Mouse (Mus musculus) lung, postnatal 25 days (tissue): ENCODE results near the gene Ubc.
"Not testable (repeated sequence)": the region's sequence is repeated elsewhere in the genome, so short reads cannot be mapped to it uniquely, and the experiment has no call there.

Experiments used
- DNase-seq: peaks from one replicate; pipeline ENCODE4 v3.0.0; 2022; ENCODE audit warnings: low spot score

The Ubc gene

GRCm38 (mm10) chr5:125389579-125390441, at the start of gene Ubc:
Gene Ubc, minus strand, starts transcription at chr5:125390202.
- peak; percentile 94 for DNase-seq

- DNase-seq: not testable (repeated sequence)
These were observed 44.3 kb upstream of the Ubc start for GRCm38 (mm10) chr5:125434347-125434746.

GRCm38 (mm10) chr5:125433793-125434337, 43.9 kb upstream of the Ubc start, which contains the start of gene Dhx37:
Gene Dhx37, minus strand, starts transcription at chr5:125434121.
- peak; percentile 95 for DNase-seq

GRCm38 (mm10) chr5:125432324-125432723, 42.3 kb upstream of the Ubc start:
- not testable (repeated sequence) for DNase-seq

GRCm38 (mm10) chr5:125426343-125426742, 36.3 kb upstream of the Ubc start:
- DNase-seq: no peak

- no peak for DNase-seq
These were observed 35.8 kb upstream of the Ubc start for GRCm38 (mm10) chr5:125425698-125426276.

- DNase-seq: no peak
These were observed 29.1 kb upstream of the Ubc start for GRCm38 (mm10) chr5:125419124-125419523.

GRCm38 (mm10) chr5:125418636-125419035, 28.6 kb upstream of the Ubc start:
- no peak for DNase-seq

GRCm38 (mm10) chr5:125416183-125416582, 26.2 kb upstream of the Ubc start:
- DNase-seq: no peak

- DNase-seq: no peak
These were observed 23.8 kb upstream of the Ubc start for GRCm38 (mm10) chr5:125413763-125414162.

GRCm38 (mm10) chr5:125412536-125412935, 22.5 kb upstream of the Ubc start:
- not testable (repeated sequence) for DNase-seq

GRCm38 (mm10) chr5:125411972-125412530, 22.0 kb upstream of the Ubc start:
- DNase-seq: peak; percentile 52

GRCm38 (mm10) chr5:125409348-125410090, 19.5 kb upstream of the Ubc start:
- no peak for DNase-seq

GRCm38 (mm10) chr5:125408842-125409241, 18.8 kb upstream of the Ubc start:
- DNase-seq: peak; percentile 85

- no peak for DNase-seq
These were observed 18.0 kb upstream of the Ubc start for GRCm38 (mm10) chr5:125407910-125408575.

GRCm38 (mm10) chr5:125407020-125407830, 17.2 kb upstream of the Ubc start:
- DNase-seq: no peak

GRCm38 (mm10) chr5:125406322-125407016, 16.5 kb upstream of the Ubc start:
- peak; percentile 85 for DNase-seq

GRCm38 (mm10) chr5:125405546-125406248, 15.7 kb upstream of the Ubc start:
- peak; percentile 91 for DNase-seq

GRCm38 (mm10) chr5:125404903-125405545, 15.0 kb upstream of the Ubc start:
- DNase-seq: peak; percentile 46
